8 mouse cellular contexts compared by ENCODE assay signal in genomic region chrX:163908337-163909250, GRCm38 (mm10). TPM values are rescaled to one million over a fixed set of nuclear protein-coding genes. Genes with fewer than 3 reads are reported as not detected.
DNase-seq lines count a peak whose midpoint lies in the region; ATAC-seq and TF ChIP-seq lines count a peak whose summit lies in the region.

Gene Ap1s2, plus strand, starts transcription at chrX:163909017.

- H3K27ac ChIP-seq in MEL (ENCODE audit: control insufficient read depth, low read depth, low read length): peak within 1 kb of the TSS; percentile 90
- H3K27ac ChIP-seq in cerebellum, adult 2 months (ENCODE audit: insufficient read depth, low read length): peak within 1 kb of the TSS; percentile 90
- H3K27ac ChIP-seq in forebrain, postnatal 0 days (ENCODE audit: low read depth, low read length): peak within 1 kb of the TSS; percentile 86
- peak within 1 kb of the TSS; percentile 78 for H3K27ac ChIP-seq in lung, embryonic 15.5 days

- peak within 1 kb of the TSS; percentile 84 to 94 for H3K4me3 ChIP-seq in MEL (ENCODE audit: control insufficient read depth in 1 of 2, insufficient read depth in 1 of 2, low read depth in 2 of 2, low read length in 2 of 2)
- peak within 1 kb of the TSS; percentile 77 for H3K4me3 ChIP-seq in cerebellum, adult 2 months (replicated peaks; ENCODE audit: insufficient read depth, low read depth, low read length)
- H3K4me3 ChIP-seq in forebrain, postnatal 0 days (ENCODE audit: low read depth, low read length): peak within 1 kb of the TSS; percentile 58
- peak within 1 kb of the TSS; percentile 69 for H3K4me3 ChIP-seq in lung, embryonic 15.5 days

- 0 out of 6 replicates have a peak, but pooled peaks of 1 of the 3 experiments have one; percentile 6 for TF ChIP-seq CTCF in MEL (IDR thresholded peaks at IDR 0.05 in 2 of 3, conservative IDR thresholded peaks at IDR 0.05 in 1 of 3; ENCODE audit: control insufficient read depth in 1 of 3, insufficient read depth in 1 of 3, low read depth in 2 of 3, low read length in 3 of 3, poor library complexity in 1 of 3, severe bottlenecking in 1 of 3)
- TF ChIP-seq CTCF in cerebellum, adult 2 months (IDR thresholded peaks at IDR 0.05; ENCODE audit: borderline replicate concordance, insufficient read depth, low read depth, low read length): no peak
- TF ChIP-seq CTCF in forebrain, postnatal 0 days (IDR thresholded peaks at IDR 0.05; ENCODE audit: low read depth): peak; percentile 62

- H3K36me3 ChIP-seq in MEL (ENCODE audit: control insufficient read depth in 1 of 2, insufficient read depth in 2 of 2, low read length in 2 of 2): peaks cover 0 to 11% of the 10 kb centered on the region in 2 experiments; a peak in 2 of 4 replicates
- no peaks in the 10 kb centered on the region for H3K36me3 ChIP-seq in forebrain, postnatal 0 days (ENCODE audit: insufficient read depth)
- no peaks in the 10 kb centered on the region for H3K36me3 ChIP-seq in lung, embryonic 15.5 days

- H3K27me3 ChIP-seq in MEL (ENCODE audit: control insufficient read depth in 1 of 2, insufficient read depth in 2 of 2, low read length in 2 of 2): no peaks in the 10 kb centered on the region
- no peaks in the 10 kb centered on the region for H3K27me3 ChIP-seq in cerebellum, adult 2 months (ENCODE audit: control insufficient read depth, insufficient read depth, low read length)
- no peaks in the 10 kb centered on the region for H3K27me3 ChIP-seq in forebrain, postnatal 0 days (ENCODE audit: insufficient read depth, low read length)
- no peaks in the 10 kb centered on the region for H3K27me3 ChIP-seq in lung, embryonic 15.5 days

- peak; percentile 96 to 98 for TF ChIP-seq POLR2A in MEL (IDR thresholded peaks at IDR 0.05; ENCODE audit: control insufficient read depth in 1 of 2, insufficient read depth in 1 of 2, low read depth in 1 of 2, low read length in 2 of 2, poor library complexity in 1 of 2)
- TF ChIP-seq POLR2A in cerebellum, adult 2 months (IDR thresholded peaks at IDR 0.05; ENCODE audit: borderline replicate concordance, insufficient read depth, low read length): peak; percentile 83

- no peaks in the 10 kb centered on the region for H3K9me3 ChIP-seq in MEL (replicated peaks; ENCODE audit: insufficient read depth, low read length)
- no peaks in the 10 kb centered on the region for H3K9me3 ChIP-seq in forebrain, postnatal 0 days (ENCODE audit: low read length)
- no peaks in the 10 kb centered on the region for H3K9me3 ChIP-seq in lung, embryonic 15.5 days

- WGBS in cerebellum, adult 2 months: 10% methylated on average over 67 of the region's 80 CpGs
- WGBS in forebrain, postnatal 0 days: 29% methylated on average over 76 of the region's 80 CpGs
- 26% methylated on average over 77 of the region's 80 CpGs for WGBS in lung, embryonic 15.5 days

- H3K4me2 ChIP-seq in forebrain, postnatal 0 days (ENCODE audit: low read depth): peak within 1 kb of the TSS; percentile 49
- peak within 1 kb of the TSS; percentile 58 for H3K4me2 ChIP-seq in lung, embryonic 15.5 days

- ATAC-seq in forebrain, postnatal 0 days: peak; percentile 98
- peak; percentile 99 for ATAC-seq in lung, embryonic 15.5 days (ENCODE audit: borderline replicate concordance, extremely low read depth, low FRiP score, low TSS enrichment)

- TF ChIP-seq EP300 in MEL (IDR thresholded peaks at IDR 0.05; ENCODE audit: low read depth in 1 of 2, low read length in 2 of 2): no peak

- peak; percentile 98 for DNase-seq in MEL (ENCODE audit: low read depth, low spot score)
- peak; percentile 93 to 97 for DNase-seq in cerebellum, adult 2 months
- DNase-seq in forebrain, postnatal 0 days: peak; percentile 94
- DNase-seq in heart, postnatal 4 days: peak; percentile 94
- DNase-seq in layer of hippocampus, adult 8-10 months (ENCODE audit: low spot score in 2 of 2): peak; percentile 93
- peak; percentile 92 for DNase-seq in ovary, adult 18-20 months (ENCODE audit: low spot score)
- peak; percentile 93 for DNase-seq in thymus, postnatal 0 days (ENCODE audit: low spot score)

- H3K9ac ChIP-seq in MEL (ENCODE audit: control insufficient read depth, low read depth, low read length, poor library complexity, severe bottlenecking): peak within 1 kb of the TSS; percentile 96
- peak within 1 kb of the TSS; percentile 58 for H3K9ac ChIP-seq in forebrain, postnatal 0 days
- H3K9ac ChIP-seq in lung, embryonic 15.5 days: peak within 1 kb of the TSS; percentile 56

- no peak for TF ChIP-seq RAD21 in MEL (IDR thresholded peaks at IDR 0.05; ENCODE audit: low read depth, low read length)

- peaks cover 2% of the 10 kb centered on the region; the same call in 1 of the 2 replicates for H3K79me2 ChIP-seq in MEL (ENCODE audit: control insufficient read depth, insufficient read depth, low read length, poor library complexity)

- H3K4me1 ChIP-seq in MEL (ENCODE audit: control insufficient read depth in 1 of 2, insufficient read depth in 2 of 2, low read length in 2 of 2): no peaks in the 10 kb centered on the region; a peak in 2 of 4 replicates
- no peaks in the 10 kb centered on the region for H3K4me1 ChIP-seq in cerebellum, adult 2 months (ENCODE audit: control insufficient read depth, insufficient read depth, low read length)
- no peaks in the 10 kb centered on the region for H3K4me1 ChIP-seq in forebrain, postnatal 0 days (ENCODE audit: insufficient read depth)
- H3K4me1 ChIP-seq in lung, embryonic 15.5 days: no peaks in the 10 kb centered on the region

TF ChIP-seq in MEL, 35 proteins besides CTCF, POLR2A, EP300 and RAD21:
- no peak; the same call in 1 of the 2 replicates for TF ChIP-seq MXI1 (IDR thresholded peaks at IDR 0.05; ENCODE audit: low read depth, low read length)
- TF ChIP-seq UBTF (IDR thresholded peaks at IDR 0.05; ENCODE audit: borderline replicate concordance, insufficient read depth, low read depth, low read length): 0 out of 2 replicates have a peak, but pooled peaks have one; percentile 38
- no peak for TF ChIP-seq RCOR1 (IDR thresholded peaks at IDR 0.05; ENCODE audit: low read depth, low read length)
- peak; percentile 74 for TF ChIP-seq MAZ (IDR thresholded peaks at IDR 0.05; ENCODE audit: low read depth, low read length)
- no peak; the same call in 1 of the 2 replicates for TF ChIP-seq KAT2A (conservative IDR thresholded peaks at IDR 0.05; ENCODE audit: low read depth, low read length)
- no peak for TF ChIP-seq GABPA (IDR thresholded peaks at IDR 0.05; ENCODE audit: low read depth, low read length)
- peak; percentile 77 for TF ChIP-seq NRF1 (IDR thresholded peaks at IDR 0.05; ENCODE audit: insufficient read depth, low read depth, low read length, poor library complexity, severe bottlenecking)
- TF ChIP-seq SIN3A (IDR thresholded peaks at IDR 0.05; ENCODE audit: low read length): peak; percentile 55
- TF ChIP-seq TBP (IDR thresholded peaks at IDR 0.05; ENCODE audit: low read depth, low read length): peak; percentile 72
- peak; percentile 99 for TF ChIP-seq USF1 (IDR thresholded peaks at IDR 0.05; ENCODE audit: low read depth, low read length)
- peak; percentile 65; the same call in 1 of the 2 replicates for TF ChIP-seq E2F4 (IDR thresholded peaks at IDR 0.05; ENCODE audit: borderline replicate concordance, low read depth, low read length)
- no peak for TF ChIP-seq MYC (IDR thresholded peaks at IDR 0.05; ENCODE audit: low read depth, low read length)
- peak; percentile 70 for TF ChIP-seq ZMIZ1 (IDR thresholded peaks at IDR 0.05; ENCODE audit: low read depth, low read length)
- TF ChIP-seq CHD1 (IDR thresholded peaks at IDR 0.05; ENCODE audit: low read depth, low read length): no peak; the same call in 1 of the 2 replicates
- peak; percentile 91 for TF ChIP-seq ZNF384 (IDR thresholded peaks at IDR 0.05; ENCODE audit: low read depth, low read length)
- peak; percentile 61 to 90; a peak in 3 of 4 replicates for TF ChIP-seq USF2 (IDR thresholded peaks at IDR 0.05; ENCODE audit: borderline replicate concordance in 1 of 2, insufficient read depth in 1 of 2, low read depth in 1 of 2, low read length in 2 of 2)
- peak; percentile 53 for TF ChIP-seq TCF12 (IDR thresholded peaks at IDR 0.05; ENCODE audit: low read depth, low read length)
- peak; percentile 85 for TF ChIP-seq HCFC1 (IDR thresholded peaks at IDR 0.05; ENCODE audit: low read depth, low read length)
- TF ChIP-seq ELF1 (IDR thresholded peaks at IDR 0.05; ENCODE audit: low read depth, low read length): peak; percentile 99
- peak; percentile 95 for TF ChIP-seq NELFE (IDR thresholded peaks at IDR 0.05; ENCODE audit: low read depth, low read length)
- peak; percentile 85 for TF ChIP-seq POLR2AphosphoS2 (IDR thresholded peaks at IDR 0.05; ENCODE audit: low read length)
- TF ChIP-seq MEF2A (IDR thresholded peaks at IDR 0.05; ENCODE audit: extremely low read depth, insufficient replicate concordance, low read depth, low read length, poor library complexity, severe bottlenecking): no peak
- TF ChIP-seq MAX (IDR thresholded peaks at IDR 0.05; ENCODE audit: low read length): peak; percentile 94
- TF ChIP-seq JUND (IDR thresholded peaks at IDR 0.05; ENCODE audit: low read depth, low read length): no peak

RNA-seq across cellular contexts. Expression of gene Ap1s2, which starts in this region (rescaled TPM):
- 10.1 TPM in 2 replicates for total RNA-seq in MEL (2012; rRNA removed)
- polyA plus RNA-seq in MEL (2012; ENCODE audit: insufficient read depth in 1 of 2, insufficient read length in 2 of 2, low read depth in 1 of 2, low replicate concordance in 2 of 2, missing spikeins in 1 of 2): 1 to 10 TPM in 1 of 2 experiments, not detected in 1; 9.3 TPM
- polyA plus RNA-seq in cerebellum, adult 2 months (2012; rRNA removed): 51.1 and 57.8 TPM in 2 replicates
- total RNA-seq in forebrain, postnatal 0 days (2014; rRNA removed): 96.6 and 123 TPM in 2 replicates
- 111 and 135 TPM in 2 replicates for polyA plus RNA-seq in forebrain, postnatal 0 days (2015; fragmentation: Nextera tagmentation; extraction: Ambion mirVana)
- total RNA-seq in heart, postnatal 4 days (2021): 10 to 100 TPM; 15.7 to 16.8 TPM
- 10 to 100 TPM; 33.4 to 38.9 (median 35.7) TPM for total RNA-seq in layer of hippocampus, adult 8-10 months (2022)
- 22.3 and 23.2 TPM in 2 replicates for polyA plus RNA-seq in lung, embryonic 15.5 days (2015; fragmentation: Nextera tagmentation; extraction: Ambion mirVana)
- 11.3 and 13.5 TPM in 2 replicates for polyA plus RNA-seq in thymus, postnatal 0 days (2015; fragmentation: Nextera tagmentation; extraction: Ambion mirVana)

Comparison
In these comparisons a context has a peak if more than half of its experiments do, and no peak if none do; other contexts are left out.
1. Peak in every context shown above with its lines: DNase-seq, ATAC-seq, H3K4me3 ChIP-seq and H3K27ac ChIP-seq.